Mouse (Mus musculus): ENCODE measurements around the gene Cops4. TPM values are rescaled to one million over a fixed set of nuclear protein-coding genes. Genes with fewer than 3 reads are reported as not detected.

The Cops4 gene
- polyA plus RNA-seq, 1 experiment = 76.8 TPM

DNA sequence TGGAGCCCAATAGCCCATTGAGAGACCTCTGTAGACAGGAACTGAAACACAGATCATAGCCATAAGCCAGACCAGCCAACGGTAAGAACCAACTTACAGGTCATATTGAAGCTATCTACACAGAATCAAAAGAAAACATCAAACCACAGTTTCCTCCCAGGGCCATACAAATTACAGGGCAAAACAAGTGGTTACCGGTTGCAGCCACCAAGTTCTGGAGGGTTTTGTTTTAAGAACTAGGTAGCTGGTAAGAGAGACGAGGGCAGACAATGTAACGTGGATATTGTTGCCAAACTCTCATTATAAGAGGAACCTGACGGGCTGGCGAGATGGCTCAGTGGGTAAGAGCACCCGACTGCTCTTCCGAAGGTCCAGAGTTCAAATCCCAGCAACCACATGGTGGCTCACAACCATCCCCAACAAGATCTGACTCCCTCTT lies 67.1 kb downstream of the Cops4 start:
- Histone ChIP-seq H3K4me3 (ENCODE audit: insufficient read depth, low read length) (no peak overlapping the region), H3K4me1 (ENCODE audit: control insufficient read depth, insufficient read depth, low read length) (no peaks in the 10 kb centered on the region), H3K27ac (ENCODE audit: insufficient read depth, low read length) (no peak overlapping the region)
- no peak for TF ChIP-seq CTCF (IDR thresholded peaks at IDR 0.05; ENCODE audit: extremely low read depth, insufficient read depth, low read length)
- TF ChIP-seq POLR2A (IDR thresholded peaks at IDR 0.05; ENCODE audit: extremely low read depth, insufficient read depth, low read length) = no peak

DNA sequence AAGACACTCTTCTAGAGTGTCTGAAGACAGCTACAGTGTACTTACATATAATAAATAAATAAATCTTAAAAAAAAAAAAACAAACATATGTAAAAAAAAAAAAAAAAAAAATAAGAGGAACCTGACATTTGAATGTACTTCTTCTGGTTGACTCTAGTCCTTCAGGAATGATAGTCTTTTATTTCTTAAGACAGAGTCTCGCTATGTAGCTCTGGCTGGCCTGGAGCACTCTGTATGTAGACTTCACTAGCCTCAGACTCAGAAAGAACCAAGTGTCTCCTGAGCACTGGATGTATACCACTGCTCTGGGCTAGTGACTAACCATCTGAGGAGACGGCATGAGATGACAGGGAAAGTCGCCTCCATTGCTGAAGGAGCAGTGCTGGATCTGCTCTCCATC lies 67.5 kb downstream of the Cops4 start:
- H3K27ac ChIP-seq (ENCODE audit: insufficient read depth, low read length) = no peak overlapping the region
- TF ChIP-seq CTCF (IDR thresholded peaks at IDR 0.05; ENCODE audit: extremely low read depth, insufficient read depth, low read length) (no peak), POLR2A (IDR thresholded peaks at IDR 0.05; ENCODE audit: extremely low read depth, insufficient read depth, low read length) (no peak)
- H3K4me3 ChIP-seq (ENCODE audit: insufficient read depth, low read length) = no peak overlapping the region
- no peaks in the 10 kb centered on the region for H3K4me1 ChIP-seq (ENCODE audit: control insufficient read depth, insufficient read depth, low read length)

DNA sequence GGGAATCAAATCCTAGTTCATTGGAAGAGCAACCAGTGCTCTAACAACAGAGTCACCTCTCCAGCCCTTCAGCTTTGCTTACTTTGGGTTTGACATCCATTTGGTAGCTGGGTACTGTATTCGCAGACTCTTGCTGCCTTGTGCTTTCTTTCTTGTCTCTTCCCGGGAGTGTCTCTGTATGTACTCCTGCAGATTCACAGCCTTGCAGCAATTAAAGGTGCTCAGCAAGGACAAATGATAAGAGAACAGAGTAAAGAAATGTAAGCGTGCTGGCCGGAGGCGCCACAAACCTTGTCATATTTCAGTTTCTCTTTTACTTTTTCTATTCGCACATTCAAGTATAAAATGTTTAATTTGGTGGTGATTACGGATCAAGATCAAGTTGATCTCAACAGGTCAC lies 69.0 kb downstream of the Cops4 start:
- TF ChIP-seq POLR2A (IDR thresholded peaks at IDR 0.05; ENCODE audit: extremely low read depth, insufficient read depth, low read length) = no peak
- TF ChIP-seq CTCF (IDR thresholded peaks at IDR 0.05; ENCODE audit: extremely low read depth, insufficient read depth, low read length) = no peak
- Histone ChIP-seq H3K27ac (ENCODE audit: insufficient read depth, low read length) (no peak overlapping the region), H3K4me3 (ENCODE audit: insufficient read depth, low read length) (no peak overlapping the region)

DNA sequence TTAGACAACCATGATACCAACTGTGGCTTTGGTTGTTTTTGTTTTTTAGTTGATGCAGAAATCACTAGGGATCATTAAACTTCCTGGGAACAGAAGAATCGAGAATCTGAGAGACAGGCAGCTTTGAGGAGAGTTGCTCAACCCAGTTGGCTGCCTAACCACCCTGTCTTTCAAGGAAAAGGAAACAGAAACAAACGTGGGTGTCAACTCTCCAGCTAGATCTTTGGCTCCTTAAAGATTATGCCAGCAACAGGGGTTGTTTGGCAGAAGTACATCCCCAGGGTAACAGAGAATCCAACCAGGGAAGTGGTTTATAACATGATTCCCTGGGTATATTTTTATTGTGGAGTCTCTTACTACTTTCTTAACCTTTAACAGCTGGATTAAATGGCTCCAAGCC lies 69.5 kb downstream of the Cops4 start:
- Histone ChIP-seq H3K4me1 (ENCODE audit: control insufficient read depth, insufficient read depth, low read length) (no peaks in the 10 kb centered on the region), H3K4me3 (ENCODE audit: insufficient read depth, low read length) (no peak overlapping the region), H3K27ac (ENCODE audit: insufficient read depth, low read length) (no peak overlapping the region)
- TF ChIP-seq POLR2A (IDR thresholded peaks at IDR 0.05; ENCODE audit: extremely low read depth, insufficient read depth, low read length) (no peak), CTCF (IDR thresholded peaks at IDR 0.05; ENCODE audit: extremely low read depth, insufficient read depth, low read length) (no peak)

More for the DNA sequence above, 69.0 kb downstream of the Cops4 start:
- no peaks in the 10 kb centered on the region for H3K4me1 ChIP-seq (ENCODE audit: control insufficient read depth, insufficient read depth, low read length)

DNA sequence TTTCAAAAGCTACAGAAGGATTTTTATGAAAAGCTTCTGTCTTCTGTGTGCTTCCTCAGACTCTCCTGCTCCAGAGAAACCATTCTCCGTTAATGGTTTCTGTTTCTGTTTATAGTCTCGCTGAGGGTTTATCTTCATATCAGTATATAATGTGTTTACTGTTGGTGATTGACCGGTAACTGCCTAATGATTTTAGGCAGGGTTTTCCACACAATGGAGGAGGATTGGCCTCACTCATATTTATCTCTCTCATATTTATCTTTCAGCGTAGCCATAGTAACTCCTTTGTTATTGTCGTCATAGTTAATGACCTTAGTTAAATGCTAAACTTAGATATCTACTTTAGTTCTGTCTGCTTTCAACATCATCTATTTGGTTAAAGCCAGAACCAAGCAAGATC lies 72.4 kb downstream of the Cops4 start:
- TF ChIP-seq CTCF (IDR thresholded peaks at IDR 0.05; ENCODE audit: extremely low read depth, insufficient read depth, low read length) = no peak
- TF ChIP-seq POLR2A (IDR thresholded peaks at IDR 0.05; ENCODE audit: extremely low read depth, insufficient read depth, low read length) = no peak
- H3K4me3 ChIP-seq (ENCODE audit: insufficient read depth, low read length) = no peak overlapping the region
- H3K4me1 ChIP-seq (ENCODE audit: control insufficient read depth, insufficient read depth, low read length) = no peaks in the 10 kb centered on the region
- no peak overlapping the region for H3K27ac ChIP-seq (ENCODE audit: insufficient read depth, low read length)

DNA sequence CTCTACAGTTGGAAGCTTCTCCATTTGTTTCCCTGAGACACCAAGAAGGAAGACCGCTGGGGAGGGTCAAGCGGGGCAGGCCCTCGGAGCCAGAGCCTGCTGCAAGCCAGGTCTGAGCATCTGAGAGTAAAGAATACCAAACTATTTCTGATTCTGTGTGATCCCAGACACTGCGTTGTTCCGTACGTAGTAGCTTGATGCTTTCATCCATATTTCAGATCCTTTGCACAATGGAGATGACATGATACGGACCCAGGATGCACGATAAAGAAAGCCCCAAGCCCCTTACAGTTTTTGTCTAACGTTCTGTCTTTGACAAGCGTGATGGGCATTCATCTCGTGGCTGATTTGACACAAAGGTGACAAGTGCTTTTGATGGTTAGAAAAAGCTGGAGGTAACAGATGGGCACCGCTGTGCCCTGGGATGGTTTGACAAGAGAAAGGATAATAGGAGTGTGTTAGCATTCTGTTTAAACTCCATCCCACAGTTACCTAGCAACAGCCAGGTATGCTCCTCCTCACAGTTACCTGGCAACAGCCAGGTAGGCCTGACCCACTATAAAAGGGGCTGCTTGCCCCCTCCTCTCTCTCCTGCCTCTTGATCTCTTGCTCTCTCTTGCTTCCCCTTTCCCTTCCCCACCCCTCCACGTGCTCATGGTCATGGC lies 76.8 kb downstream of the Cops4 start:
- H3K4me1 ChIP-seq (ENCODE audit: control insufficient read depth, insufficient read depth, low read length) = no peaks in the 10 kb centered on the region
- no peak for TF ChIP-seq POLR2A (IDR thresholded peaks at IDR 0.05; ENCODE audit: extremely low read depth, insufficient read depth, low read length)
- no peak for TF ChIP-seq CTCF (IDR thresholded peaks at IDR 0.05; ENCODE audit: extremely low read depth, insufficient read depth, low read length)
- H3K27ac ChIP-seq (ENCODE audit: insufficient read depth, low read length) = no peak overlapping the region
- H3K4me3 ChIP-seq (ENCODE audit: insufficient read depth, low read length) = no peak overlapping the region

DNA sequence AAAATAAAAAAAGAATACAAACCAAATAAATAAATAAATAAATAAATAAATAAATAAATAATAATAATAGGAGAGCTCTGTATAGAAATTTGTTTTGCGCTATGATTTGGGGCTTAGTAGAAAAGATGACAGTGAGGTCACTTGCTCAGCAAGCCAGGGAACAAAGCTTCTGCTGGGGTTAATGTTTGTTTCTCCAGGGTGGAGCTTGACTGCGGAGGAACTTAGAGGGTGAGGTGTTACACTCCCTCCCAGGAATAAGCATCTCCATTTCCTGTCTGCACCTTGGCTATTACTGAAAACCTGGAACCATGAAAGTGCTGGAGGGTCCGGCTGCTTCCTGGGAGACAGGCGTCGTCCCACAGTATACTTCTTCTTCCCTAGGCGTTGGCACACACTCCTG lies 77.9 kb downstream of the Cops4 start:
- Histone ChIP-seq H3K4me1 (ENCODE audit: control insufficient read depth, insufficient read depth, low read length) (no peaks in the 10 kb centered on the region), H3K4me3 (ENCODE audit: insufficient read depth, low read length) (no peak overlapping the region), H3K27ac (ENCODE audit: insufficient read depth, low read length) (no peak overlapping the region)
- TF ChIP-seq CTCF (IDR thresholded peaks at IDR 0.05; ENCODE audit: extremely low read depth, insufficient read depth, low read length) (no peak), POLR2A (IDR thresholded peaks at IDR 0.05; ENCODE audit: extremely low read depth, insufficient read depth, low read length) (no peak)

Other genes with a start within 250 kb of the Cops4 start
- gene Sec31a, start 102.1 kb upstream of the Cops4 start, polyA plus RNA-seq (2012; rRNA removed) = 106 and 113 TPM in 2 replicates
- gene Lin54, start 17.7 kb upstream of the Cops4 start, polyA plus RNA-seq (2012; rRNA removed) = 7.2 and 7.5 TPM in 2 replicates
- gene Plac8, start 53.9 kb downstream of the Cops4 start, polyA plus RNA-seq (2012; rRNA removed) = 0.55 and 0.96 TPM in 2 replicates
- 157 and 158 TPM in 2 replicates for gene Coq2, start 156.8 kb downstream of the Cops4 start, polyA plus RNA-seq (2012; rRNA removed)
- 1.1 and 1.2 TPM in 2 replicates for gene Hpse, start 201.4 kb downstream of the Cops4 start, polyA plus RNA-seq (2012; rRNA removed)

Measured in cortical plate, adult 2 months (tissue).